Mouse (Mus musculus): ENCODE data around the gene Zfp385a.

- TF ChIP-seq POLR2A (IDR thresholded peaks at IDR 0.05; ENCODE audit: extremely low read depth, insufficient read depth, low read length) (peak; percentile 94), CTCF (IDR thresholded peaks at IDR 0.05; ENCODE audit: low read depth, low read length) (no peak)
These were observed 34.7 kb downstream of the Zfp385a start for GRCm38 (mm10) chr15:103305070-103305678.
